22 mouse cellular contexts compared by ENCODE assay signal in genomic region chr11:24245390-24245789, GRCm38 (mm10).
DNase-seq lines count a peak whose midpoint lies in the region; ATAC-seq lines count a peak whose summit lies in the region.
"Had no signal": no experiment of that assay in that cellular context is flagged by ENCODE, and none has a peak within 500 bp of the region (broad histone marks: within the 10 kb centered on the region; RNA-seq: fewer than 3 reads in every experiment).

No protein-coding gene starts in this region.

- H3K27me3 ChIP-seq in limb, embryonic 13.5 days, result no peaks in the 10 kb centered on the region
- no peaks in the 10 kb centered on the region for H3K27me3 ChIP-seq in splenic B cell, adult 2 months (ENCODE audit: control insufficient read depth, insufficient read depth, low read length, poor library complexity, severe bottlenecking)
- peaks cover 3% of the 10 kb centered on the region; the same call in 1 of the 2 replicates for H3K27me3 ChIP-seq in kidney, embryonic 15.5 days
- H3K27me3 ChIP-seq in forebrain, embryonic 13.5 days, result no peaks in the 10 kb centered on the region
- H3K27me3 ChIP-seq: embryonic facial prominence, embryonic 12.5 days had no signal

- H3K4me3 ChIP-seq in limb, embryonic 13.5 days, result no peak overlapping the region
- no peak overlapping the region for H3K4me3 ChIP-seq in kidney, embryonic 15.5 days (replicated peaks)
- no peak overlapping the region for H3K4me3 ChIP-seq in forebrain, embryonic 13.5 days
- H3K4me3 ChIP-seq: embryonic facial prominence, embryonic 10.5 days; embryonic facial prominence, embryonic 12.5 days had no signal

- no peak overlapping the region; the same call in 1 of the 2 replicates for H3K27ac ChIP-seq in limb, embryonic 13.5 days
- no peak overlapping the region for H3K27ac ChIP-seq in kidney, embryonic 15.5 days
- no peak overlapping the region for H3K27ac ChIP-seq in forebrain, embryonic 13.5 days
- H3K27ac ChIP-seq: embryonic facial prominence, embryonic 10.5 days; embryonic facial prominence, embryonic 12.5 days had no signal

- 46% methylated on average over 4 of the region's 4 CpGs for WGBS in limb, embryonic 13.5 days
- WGBS in kidney, embryonic 15.5 days, result 84% methylated on average over 4 of the region's 4 CpGs
- 87% methylated on average over 4 of the region's 4 CpGs for WGBS in forebrain, embryonic 13.5 days

- H3K9ac ChIP-seq in limb, embryonic 13.5 days, result no peak overlapping the region
- H3K9ac ChIP-seq in kidney, embryonic 15.5 days, result no peak overlapping the region
- H3K9ac ChIP-seq in forebrain, embryonic 13.5 days, result no peak overlapping the region
- H3K9ac ChIP-seq: embryonic facial prominence, embryonic 12.5 days had no signal

- DNase-seq in spleen, adult 18-20 months, result peak; percentile 37 to 39
- no peak for DNase-seq in spleen, postnatal 14 days (ENCODE audit: low spot score in 2 of 2)
- DNase-seq in spleen, postnatal 36 days (ENCODE audit: low spot score in 2 of 2), result peak; percentile 67
- no peak for DNase-seq in spleen, postnatal 10 days (ENCODE audit: low spot score in 2 of 2)
- peak; percentile 37 for DNase-seq in splenic B cell, adult 2 months (ENCODE audit: low read depth, low spot score)
- DNase-seq: adrenal gland, adult 8-10 months; adrenal gland, postnatal 14 days; adrenal gland, postnatal 36 days; cerebellum, adult 11-12 months; cerebellum, adult 2 months; cerebellum, adult 9-10 months; cerebellum, postnatal 10 days; cerebellum, postnatal 25 days had no signal

- peaks cover 45% of the 10 kb centered on the region for H3K4me1 ChIP-seq in limb, embryonic 13.5 days
- no peaks in the 10 kb centered on the region for H3K4me1 ChIP-seq in kidney, embryonic 15.5 days
- no peaks in the 10 kb centered on the region for H3K4me1 ChIP-seq in forebrain, embryonic 13.5 days

- peak; percentile 28; the same call in 1 of the 2 replicates for ATAC-seq in limb, embryonic 13.5 days (ENCODE audit: low FRiP score, low read depth)
- no peak for ATAC-seq in kidney, embryonic 15.5 days (replicated peaks; ENCODE audit: low FRiP score)
- ATAC-seq in forebrain, embryonic 13.5 days, result no peak
- ATAC-seq: activated CD4-positive, CD25-positive, alpha-beta regulatory T cell, adult 4 months; CD4-positive, CD25-positive, alpha-beta regulatory T cell, adult 4 months; forebrain, embryonic 14.5 days; Patski had no signal

- no peak overlapping the region for H3K4me2 ChIP-seq in limb, embryonic 13.5 days (replicated peaks)
- no peak overlapping the region for H3K4me2 ChIP-seq in kidney, embryonic 15.5 days
- no peak overlapping the region for H3K4me2 ChIP-seq in forebrain, embryonic 13.5 days
- H3K4me2 ChIP-seq: embryonic facial prominence, embryonic 12.5 days had no signal

- H3K36me3 ChIP-seq in limb, embryonic 13.5 days, result no peaks in the 10 kb centered on the region
- H3K36me3 ChIP-seq in splenic B cell, adult 2 months (ENCODE audit: control insufficient read depth, insufficient read depth, low read length, poor library complexity, severe bottlenecking), result no peaks in the 10 kb centered on the region
- H3K36me3 ChIP-seq in kidney, embryonic 15.5 days, result no peaks in the 10 kb centered on the region
- H3K36me3 ChIP-seq in forebrain, embryonic 13.5 days (ENCODE audit: poor library complexity, severe bottlenecking), result no peaks in the 10 kb centered on the region
- H3K36me3 ChIP-seq: embryonic facial prominence, embryonic 10.5 days; embryonic facial prominence, embryonic 12.5 days had no signal

- H3K9me3 ChIP-seq in limb, embryonic 13.5 days, result no peaks in the 10 kb centered on the region
- no peaks in the 10 kb centered on the region for H3K9me3 ChIP-seq in kidney, embryonic 15.5 days (replicated peaks)
- 0 out of 2 replicates have a peak, but pooled peaks cover 2% of the 10 kb centered on the region for H3K9me3 ChIP-seq in forebrain, embryonic 13.5 days (replicated peaks)
- H3K9me3 ChIP-seq: embryonic facial prominence, embryonic 10.5 days; embryonic facial prominence, embryonic 12.5 days had no signal

Comparison
In these comparisons a context has a peak if more than half of its experiments do, and no peak if none do; other contexts are left out.
1. DNase-seq: peak in spleen, adult 18-20 months (2 of 2), spleen, postnatal 36 days (2 of 2) and splenic B cell, adult 2 months (single experiment); none in spleen, postnatal 14 days (0 of 2) and spleen, postnatal 10 days (0 of 2).